Mouse (Mus musculus): Measurements from ENCODE around the gene Gm36210.

Gene Gm36210

GRCm38 (mm10) chr7:4906466-4906950 lies at the start of gene Gm36210:
TSS of gene Gm36210 (minus strand) at chr7:4906516.
- DNase-seq (ENCODE audit: extremely low spot score, low spot score): no peak

DNA sequence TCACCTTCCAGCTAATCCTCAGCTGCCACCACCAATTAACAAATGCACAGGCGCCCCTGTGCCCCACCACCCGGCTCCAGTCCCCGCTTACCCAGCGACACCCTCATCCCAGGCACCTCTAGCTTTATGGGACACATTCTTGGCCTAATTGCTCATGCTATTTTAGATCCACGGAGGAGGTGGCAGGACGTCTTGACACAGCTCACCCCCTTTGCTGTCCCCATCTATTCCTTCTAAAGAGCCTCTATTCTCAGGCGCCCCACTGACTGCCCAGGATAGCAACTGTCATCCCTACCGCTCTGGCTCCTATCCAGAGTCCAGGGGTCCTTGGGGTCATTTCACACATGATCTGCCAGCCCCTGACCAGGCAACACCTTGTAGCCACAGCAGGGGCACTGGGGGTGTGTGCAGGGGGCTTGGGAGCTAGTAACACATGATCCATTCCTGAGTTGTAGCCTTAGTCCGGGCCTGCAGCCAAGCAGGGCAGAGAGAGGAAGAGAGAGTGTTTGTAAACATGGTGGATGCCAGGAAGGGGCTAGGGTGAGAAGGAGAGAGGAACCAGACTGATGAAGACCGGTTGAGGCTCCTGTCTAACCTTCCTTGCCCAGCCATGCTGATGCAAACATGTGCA lies 47.6 kb upstream of the Gm36210 start:
- DNase-seq (ENCODE audit: extremely low spot score, low spot score): no peak

- no peak for DNase-seq (ENCODE audit: extremely low spot score, low spot score)
Observed at GRCm38 (mm10) chr7:4950561-4951342, 44.4 kb upstream of the Gm36210 start.

- DNase-seq (ENCODE audit: extremely low spot score, low spot score): no peak
Observed at GRCm38 (mm10) chr7:4948386-4948785, 42.1 kb upstream of the Gm36210 start.

GRCm38 (mm10) chr7:4947855-4948254 lies 41.5 kb upstream of the Gm36210 start:
- no peak for DNase-seq (ENCODE audit: extremely low spot score, low spot score)

GRCm38 (mm10) chr7:4943223-4943815 lies 37.0 kb upstream of the Gm36210 start:
- peak; percentile 86 for DNase-seq (ENCODE audit: extremely low spot score, low spot score)

GRCm38 (mm10) chr7:4942673-4943072 lies 36.4 kb upstream of the Gm36210 start:
- no peak for DNase-seq (ENCODE audit: extremely low spot score, low spot score)

GRCm38 (mm10) chr7:4940068-4940479 lies 33.8 kb upstream of the Gm36210 start:
- DNase-seq (ENCODE audit: extremely low spot score, low spot score): peak; percentile 87

GRCm38 (mm10) chr7:4938456-4938855 lies 32.1 kb upstream of the Gm36210 start:
- peak; percentile 71 for DNase-seq (ENCODE audit: extremely low spot score, low spot score)

DNA sequence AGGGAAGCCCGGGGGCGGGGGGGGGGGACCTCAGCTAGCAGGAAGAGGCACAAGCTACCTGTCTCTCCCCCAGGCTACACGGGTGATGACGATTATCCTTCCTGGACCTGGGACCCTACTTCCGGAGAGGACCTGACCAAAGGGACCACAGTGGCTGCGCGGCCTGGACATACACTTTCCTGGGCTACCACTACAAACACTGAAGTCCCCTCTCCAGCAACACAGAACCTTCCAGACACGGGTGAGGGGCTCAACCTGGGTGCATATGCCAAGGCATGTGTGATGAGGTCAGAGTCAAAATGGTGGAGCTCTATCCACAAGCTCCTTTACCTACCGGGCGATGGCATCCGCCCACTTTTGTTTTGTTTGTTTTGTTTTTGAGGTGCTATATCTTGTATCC lies 31.1 kb upstream of the Gm36210 start:
- no peak for DNase-seq (ENCODE audit: extremely low spot score, low spot score)

DNA sequence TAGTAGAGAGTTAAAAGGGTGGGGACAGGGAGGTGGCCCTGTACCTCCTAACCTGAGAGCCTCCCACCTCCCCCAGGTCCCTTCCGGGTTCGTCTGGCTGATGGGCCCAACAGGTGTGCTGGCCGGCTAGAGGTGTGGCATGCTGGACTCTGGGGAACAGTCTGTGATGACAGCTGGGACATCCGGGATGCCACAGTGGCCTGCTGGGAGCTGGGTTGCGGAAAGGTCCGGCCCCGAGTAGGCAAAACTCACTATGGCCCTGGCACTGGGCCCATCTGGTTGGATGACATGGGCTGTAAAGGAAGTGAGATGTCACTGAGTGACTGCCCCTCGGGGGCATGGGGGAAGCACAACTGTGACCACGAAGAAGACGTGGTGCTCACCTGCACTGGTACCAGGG lies 30.5 kb upstream of the Gm36210 start:
- DNase-seq (ENCODE audit: extremely low spot score, low spot score): no peak

GRCm38 (mm10) chr7:4934160-4934914 lies 28.0 kb upstream of the Gm36210 start:
- DNase-seq (ENCODE audit: extremely low spot score, low spot score): no peak

GRCm38 (mm10) chr7:4933103-4933502 lies 26.8 kb upstream of the Gm36210 start:
- no peak for DNase-seq (ENCODE audit: extremely low spot score, low spot score)

GRCm38 (mm10) chr7:4928323-4928722 lies 22.0 kb upstream of the Gm36210 start:
- DNase-seq (ENCODE audit: extremely low spot score, low spot score): no peak

DNA sequence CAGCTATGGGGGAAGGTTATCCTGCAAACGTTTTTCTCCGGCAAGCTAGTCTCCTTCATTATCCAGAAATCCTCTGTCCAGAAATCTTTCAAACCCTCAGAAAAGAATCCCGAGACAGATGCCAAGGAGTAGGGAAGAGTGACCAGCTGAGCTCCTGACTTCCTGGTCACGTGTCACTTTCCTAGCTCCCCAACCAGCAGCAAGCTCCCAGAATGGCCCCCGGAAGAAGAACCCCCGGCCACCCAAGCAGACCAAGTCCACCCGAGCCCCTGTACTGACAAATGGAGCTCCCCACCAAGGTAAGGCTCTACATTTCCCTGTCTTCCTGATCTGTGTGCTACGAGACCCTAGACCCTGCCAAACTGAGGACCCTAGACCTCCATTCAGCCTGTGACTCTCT lies 21.4 kb upstream of the Gm36210 start:
- DNase-seq (ENCODE audit: extremely low spot score, low spot score): no peak

GRCm38 (mm10) chr7:4926849-4927248 lies 20.5 kb upstream of the Gm36210 start:
- DNase-seq (ENCODE audit: extremely low spot score, low spot score): no peak

DNA sequence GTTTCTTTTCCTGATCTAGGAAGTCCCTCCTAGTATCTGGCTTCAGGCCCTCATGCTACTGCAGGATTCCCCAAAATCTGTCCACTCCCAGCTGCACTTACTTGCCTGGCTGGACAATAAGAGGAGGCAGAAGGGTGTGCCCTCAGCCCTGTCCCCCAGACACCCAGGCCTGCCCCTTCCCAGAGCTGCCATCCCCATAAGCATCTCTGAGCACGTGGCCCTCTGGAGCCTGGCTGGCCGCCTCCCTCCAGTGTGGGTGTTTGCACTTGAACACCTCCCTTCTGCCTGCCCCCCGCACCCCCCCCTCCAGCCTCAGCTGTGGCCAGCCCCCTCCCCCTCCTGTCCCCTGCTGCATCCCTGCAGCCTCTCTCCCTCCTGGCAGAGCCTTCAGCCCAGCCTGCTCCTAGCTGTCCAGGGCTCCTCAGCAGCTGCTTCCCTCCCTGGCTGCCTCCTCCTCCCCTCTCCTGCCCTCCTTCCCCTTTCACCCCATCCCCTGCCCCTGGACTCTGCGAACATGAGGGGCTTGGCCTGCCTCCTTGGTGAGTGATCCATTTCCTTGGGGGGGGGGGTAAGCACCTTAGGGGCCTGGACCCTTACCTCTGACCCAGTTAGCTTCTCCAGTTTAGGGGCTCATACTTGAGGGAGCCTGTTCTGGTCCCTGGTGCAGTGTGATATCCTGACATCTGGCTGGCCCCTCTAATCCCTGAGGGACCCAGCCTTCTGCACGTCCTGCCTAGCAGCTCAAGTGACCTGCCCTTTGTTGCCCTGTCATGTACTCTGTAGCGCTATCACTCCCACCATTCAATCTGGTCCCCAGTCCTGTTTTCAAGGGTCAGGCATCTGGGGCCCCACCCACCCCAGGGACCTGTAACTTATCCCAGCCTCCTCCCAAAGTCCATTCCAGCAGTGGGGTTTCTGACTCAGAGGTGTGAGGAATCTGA lies 19.4 kb upstream of the Gm36210 start, which contains the start of gene Ssc5d:
Gene Ssc5d (plus strand): TSS at position 345 of the 941 bp plus-strand sequence.
- peak; percentile 62 for DNase-seq (ENCODE audit: extremely low spot score, low spot score)

- peak; percentile 50 for DNase-seq (ENCODE audit: extremely low spot score, low spot score)
Observed at GRCm38 (mm10) chr7:4924891-4925301, 18.6 kb upstream of the Gm36210 start.

DNA sequence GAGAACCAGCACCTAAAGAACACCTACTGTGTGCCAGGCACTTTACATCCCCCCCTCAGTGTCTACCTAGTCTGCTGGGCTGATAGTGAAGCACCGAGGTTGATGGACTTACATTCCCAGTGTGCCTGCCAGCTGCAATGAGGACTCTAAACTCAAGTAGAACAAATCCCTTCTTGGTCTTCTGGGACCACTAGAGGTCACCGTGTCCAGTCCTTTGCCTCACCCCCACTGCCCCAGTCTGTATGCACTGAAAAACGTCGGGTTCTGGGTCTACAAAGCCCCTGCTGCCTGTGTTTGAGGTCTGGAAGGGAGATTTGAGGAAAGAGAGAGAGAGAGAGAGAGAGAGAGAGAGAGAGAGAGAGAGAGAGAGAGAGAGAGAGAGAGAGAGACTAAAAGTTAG lies 18.2 kb upstream of the Gm36210 start:
- DNase-seq (ENCODE audit: extremely low spot score, low spot score): peak; percentile 44

- peak; percentile 62 for DNase-seq (ENCODE audit: extremely low spot score, low spot score)
Observed at GRCm38 (mm10) chr7:4923586-4924364, 17.5 kb upstream of the Gm36210 start.
